ENCODE assay signal across 22 mouse cellular contexts in the genomic region with DNA sequence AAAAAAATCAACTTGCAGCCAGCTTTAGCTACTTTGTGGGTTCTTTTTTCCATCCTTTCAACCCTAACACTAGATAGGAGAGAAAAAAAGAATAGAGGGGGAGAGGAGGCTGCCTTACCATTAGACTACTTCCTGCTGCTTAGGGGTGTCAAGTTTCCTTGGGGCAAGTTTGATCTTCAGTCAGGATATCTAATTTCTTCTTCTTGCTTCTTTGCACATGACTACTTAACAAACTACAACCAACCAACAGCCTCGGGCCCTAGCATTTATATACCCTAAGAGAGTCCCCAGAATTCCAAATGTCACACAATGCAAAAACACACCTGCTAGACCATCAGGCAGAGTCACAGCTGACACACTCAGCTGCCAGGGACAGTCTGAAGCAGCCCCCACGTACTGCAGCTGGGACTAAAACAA.
DNase-seq lines count a peak whose midpoint lies in the region; ATAC-seq lines count a peak whose summit lies in the region.
"Had no signal": no experiment of that assay in that cellular context is flagged by ENCODE, and none has a peak within 500 bp of the region (broad histone marks: within the 10 kb centered on the region; RNA-seq: fewer than 3 reads in every experiment).

No protein-coding gene starts in this region.

- H3K9ac ChIP-seq in embryonic facial prominence, embryonic 11.5 days (replicated peaks; ENCODE audit: low read length): no peak overlapping the region
- H3K9ac ChIP-seq: forebrain, embryonic 13.5 days; liver, postnatal 0 days; midbrain, embryonic 15.5 days had no signal

- H3K36me3 ChIP-seq in embryonic facial prominence, embryonic 11.5 days (replicated peaks; ENCODE audit: control insufficient read depth, insufficient read depth, low read depth, low read length): no peaks in the 10 kb centered on the region
- no peaks in the 10 kb centered on the region for H3K36me3 ChIP-seq in embryonic facial prominence, embryonic 10.5 days (replicated peaks)
- H3K36me3 ChIP-seq in megakaryocyte, embryonic 14.5 days (replicated peaks; ENCODE audit: low read length): peaks cover 25% of the 10 kb centered on the region
- H3K36me3 ChIP-seq: midbrain, embryonic 15.5 days had no signal

- no peak overlapping the region for H3K4me2 ChIP-seq in embryonic facial prominence, embryonic 11.5 days (ENCODE audit: low read depth, low read length)
- H3K4me2 ChIP-seq: forebrain, embryonic 13.5 days; midbrain, embryonic 15.5 days had no signal

- no peaks in the 10 kb centered on the region for H3K27me3 ChIP-seq in embryonic facial prominence, embryonic 11.5 days (ENCODE audit: control insufficient read depth, insufficient read depth, low read length)
- no peaks in the 10 kb centered on the region for H3K27me3 ChIP-seq in embryonic facial prominence, embryonic 10.5 days (replicated peaks; ENCODE audit: low read depth, poor library complexity, severe bottlenecking)
- H3K27me3 ChIP-seq in megakaryocyte, embryonic 14.5 days (replicated peaks): no peaks in the 10 kb centered on the region
- H3K27me3 ChIP-seq: forebrain, embryonic 13.5 days; midbrain, embryonic 15.5 days; Patski had no signal

- WGBS in embryonic facial prominence, embryonic 11.5 days: 12% methylated on average over 2 of the region's 2 CpGs
- WGBS in embryonic facial prominence, embryonic 10.5 days: 20% methylated on average over 2 of the region's 2 CpGs

- peak; percentile 30; the same call in 1 of the 2 replicates for ATAC-seq in embryonic facial prominence, embryonic 11.5 days (replicated peaks; ENCODE audit: insufficient number of reproducible peaks, low FRiP score, low TSS enrichment, low read depth)
- ATAC-seq in megakaryocyte, adult 5-6 weeks (ENCODE audit: poor library complexity, severe bottlenecking): no peak
- ATAC-seq in CD4-positive, CD25-positive, alpha-beta regulatory T cell, adult 4 months: peak; percentile 65
- peak; percentile 66 for ATAC-seq in inflammation-experienced regulatory T-cells, adult 6 months
- ATAC-seq: forebrain, embryonic 13.5 days; hindbrain, postnatal 0 days; liver, postnatal 0 days; midbrain, embryonic 15.5 days had no signal

- H3K4me3 ChIP-seq in embryonic facial prominence, embryonic 11.5 days (ENCODE audit: low read depth, low read length): no peak overlapping the region
- H3K4me3 ChIP-seq in embryonic facial prominence, embryonic 10.5 days: no peak overlapping the region
- H3K4me3 ChIP-seq in megakaryocyte, embryonic 14.5 days (replicated peaks): peak overlapping the region; percentile 50
- H3K4me3 ChIP-seq: forebrain, embryonic 13.5 days; heart, adult 2 months; layer of hippocampus, adult 2 months; midbrain, embryonic 15.5 days had no signal

- no peak for DNase-seq in embryonic facial prominence, embryonic 11.5 days (ENCODE audit: low spot score)
- no peak for DNase-seq in embryonic facial prominence, embryonic 10.5 days (ENCODE audit: low spot score)
- DNase-seq in layer of hippocampus, adult 18-20 months (ENCODE audit: low spot score in 2 of 2): no peak
- DNase-seq in adrenal gland, adult 8-10 months: no peak
- DNase-seq: adrenal gland, postnatal 25 days; cerebellum, adult 18-20 months; cerebellum, postnatal 25 days; gastrocnemius, postnatal 10 days; heart, adult 2 months; layer of hippocampus, postnatal 36 days; liver, postnatal 0 days; lung, postnatal 10 days; right cerebral cortex, postnatal 25 days had no signal

- H3K4me1 ChIP-seq in embryonic facial prominence, embryonic 11.5 days (ENCODE audit: control insufficient read depth, insufficient read depth, low read length): no peaks in the 10 kb centered on the region
- H3K4me1 ChIP-seq in embryonic facial prominence, embryonic 10.5 days: peaks cover 65% of the 10 kb centered on the region
- H3K4me1 ChIP-seq in megakaryocyte, embryonic 14.5 days: peaks cover 98% of the 10 kb centered on the region

- H3K9me3 ChIP-seq in embryonic facial prominence, embryonic 11.5 days (replicated peaks; ENCODE audit: control insufficient read depth, low read length): no peaks in the 10 kb centered on the region
- no peaks in the 10 kb centered on the region for H3K9me3 ChIP-seq in embryonic facial prominence, embryonic 10.5 days
- H3K9me3 ChIP-seq in megakaryocyte, embryonic 14.5 days: no peaks in the 10 kb centered on the region
- H3K9me3 ChIP-seq: forebrain, embryonic 13.5 days; midbrain, embryonic 15.5 days had no signal

- H3K27ac ChIP-seq in embryonic facial prominence, embryonic 11.5 days (replicated peaks; ENCODE audit: low read depth, low read length): no peak overlapping the region
- no peak overlapping the region for H3K27ac ChIP-seq in embryonic facial prominence, embryonic 10.5 days (replicated peaks)
- H3K27ac ChIP-seq: forebrain, embryonic 13.5 days; heart, adult 2 months; hindbrain, postnatal 0 days; layer of hippocampus, adult 2 months; midbrain, embryonic 15.5 days had no signal
